Mouse (Mus musculus) liver, adult 2 months (tissue): ENCODE data around the gene Dcun1d1.

Experiments used
- CTCF ChIP-seq: fragments of 200-500 bp; IDR thresholded peaks from 2 replicates; pipeline ENCODE4 v1.5.1; 2011; ENCODE audit warnings: low read depth, low read length, control low read depth
- POLR2A ChIP-seq: fragments of 200-500 bp; IDR thresholded peaks from 2 replicates; pipeline ENCODE4 v1.6.1; 2011; ENCODE audit warnings: low read length, control low read depth; ENCODE audit not compliant: insufficient read depth; ENCODE audit errors: extremely low read depth

GRCm38 (mm10) chr3:35940047-35940446, 2.8 kb upstream of the Dcun1d1 start:
- TF ChIP-seq POLR2A: no peak
- TF ChIP-seq CTCF: no peak
